Mouse (Mus musculus) Muller cell, postnatal 12 days (primary cell): ENCODE results near the gene Dnajc9.
A peak's percentile ranks its signal among the peaks of the same experiment; 100 is the strongest.

ENCODE experiments used
- DNase-seq: peaks from one replicate; pipeline ENCODE4 v3.0.0-alpha.2; 2015; ENCODE audit errors: inconsistent ontology term

The Dnajc9 gene

DNA sequence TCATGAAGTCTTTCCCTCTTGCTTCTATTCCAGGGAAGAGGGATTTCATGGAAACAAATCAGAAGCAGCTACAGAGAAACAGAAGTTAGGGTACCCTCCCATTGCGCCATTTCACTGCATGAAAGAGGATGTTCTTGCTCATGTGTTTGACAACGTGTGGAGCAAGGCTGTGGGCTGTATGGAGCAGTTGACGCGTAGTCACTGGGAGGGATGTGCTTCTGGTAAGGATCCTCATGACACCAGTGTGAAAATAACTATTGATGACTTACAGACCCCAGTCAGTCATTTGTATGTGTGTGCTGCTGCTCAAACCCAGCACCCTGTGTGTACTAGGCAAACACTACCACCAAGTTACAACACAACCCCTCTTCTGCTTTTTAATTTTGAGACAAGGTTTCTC is 25.5 kb downstream of the Dnajc9 start:
- DNase-seq = no peak

DNA sequence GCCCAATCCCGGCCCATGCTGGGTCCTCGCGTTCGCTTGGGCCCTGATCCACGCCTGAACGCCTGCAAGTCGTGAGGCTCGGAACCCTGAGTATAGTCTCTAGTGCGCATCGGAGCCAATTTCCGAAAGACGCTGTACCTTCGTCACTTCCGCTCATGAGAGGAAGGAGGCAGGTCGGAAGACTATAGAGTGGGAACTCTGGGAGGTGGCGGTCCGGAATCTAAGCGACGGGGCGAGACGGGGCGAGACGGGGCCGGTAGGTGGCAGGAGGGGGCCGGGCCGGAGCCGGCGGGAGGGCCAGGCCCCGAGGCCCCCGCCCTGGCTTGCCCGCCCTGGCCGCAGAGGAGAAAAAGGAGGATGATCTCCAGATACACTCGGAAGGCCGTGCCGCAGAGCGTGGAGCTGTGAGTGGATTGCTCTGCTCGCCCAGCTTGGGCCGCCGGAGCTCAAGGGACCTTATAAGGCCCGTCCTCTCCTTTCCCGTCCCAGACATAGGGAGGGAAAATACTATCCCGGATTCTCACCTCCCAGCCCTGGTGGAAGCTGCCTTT is 40.6 kb downstream of the Dnajc9 start, which contains the start of the genes Ecd and Fam149b:
TSS of gene Ecd (minus strand) at position 131 of the 551 bp plus-strand sequence.
TSS of gene Fam149b (plus strand) at position 172 of the 551 bp plus-strand sequence.
- DNase-seq = peak; percentile 99

DNA sequence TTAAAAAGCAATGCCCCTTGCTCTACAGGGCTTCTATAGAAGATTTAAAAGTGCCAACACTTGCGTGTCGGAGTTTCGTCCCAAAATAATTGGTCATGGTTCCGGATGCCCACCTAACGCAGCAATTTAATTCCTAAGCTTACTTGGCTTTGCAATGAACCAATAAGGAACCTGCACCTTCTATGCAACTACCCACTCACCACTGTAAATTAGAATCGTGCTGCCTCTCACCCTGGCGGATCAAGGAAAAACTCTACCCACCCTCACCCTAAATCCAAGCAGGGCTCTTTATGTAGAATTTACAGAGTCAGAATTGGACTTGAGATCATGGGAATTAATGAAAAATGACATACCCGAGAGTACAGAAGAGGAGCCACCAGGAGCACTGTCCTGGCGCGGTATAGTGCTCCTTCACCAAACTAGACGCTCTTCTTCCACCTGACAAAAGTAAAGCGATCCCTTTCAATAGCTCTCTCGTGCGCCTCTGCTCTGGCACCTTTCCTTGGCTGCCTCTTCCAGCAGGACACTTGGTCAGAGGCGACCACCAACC is 41.2 kb downstream of the Dnajc9 start:
- DNase-seq = no peak

DNA sequence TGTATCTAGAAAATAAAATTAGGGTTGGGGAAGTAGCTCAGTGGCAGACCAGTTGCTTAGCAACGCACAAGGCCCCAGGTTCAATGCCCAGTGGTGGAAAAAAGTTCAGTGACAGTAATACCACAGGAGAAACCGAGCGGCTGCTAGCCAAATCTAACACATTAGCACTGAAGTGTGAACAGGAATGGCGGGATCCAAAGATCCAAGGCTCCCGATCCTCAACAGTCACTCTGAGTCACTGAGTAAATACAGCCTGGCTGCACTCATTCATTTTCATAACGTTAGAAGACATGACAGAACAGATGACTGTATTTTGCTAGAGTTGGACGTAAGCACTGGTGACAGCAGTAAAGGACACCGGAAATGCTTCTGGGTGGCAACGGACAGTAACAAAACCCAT is 42.8 kb downstream of the Dnajc9 start:
- peak; percentile 63 for DNase-seq

DNA sequence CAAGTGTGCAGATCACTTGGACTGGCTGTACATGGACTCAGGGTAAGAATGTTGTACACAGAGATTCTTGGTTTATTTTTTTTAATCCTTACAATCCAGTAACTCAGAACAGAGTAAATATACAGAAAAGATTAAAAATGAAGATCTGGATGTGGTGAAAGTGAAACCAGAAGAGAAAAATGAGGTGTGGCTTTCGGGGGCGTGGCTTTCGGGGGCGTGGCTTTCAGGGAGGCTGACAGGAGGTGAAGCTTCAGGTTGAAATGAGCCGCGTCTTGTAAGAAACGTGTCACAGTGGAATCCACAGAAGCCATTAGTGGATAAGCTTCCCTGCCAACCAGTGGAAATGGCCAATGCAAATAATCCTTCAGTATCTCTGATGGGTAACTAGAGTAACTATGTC is 47.8 kb downstream of the Dnajc9 start:
- no peak for DNase-seq

DNA sequence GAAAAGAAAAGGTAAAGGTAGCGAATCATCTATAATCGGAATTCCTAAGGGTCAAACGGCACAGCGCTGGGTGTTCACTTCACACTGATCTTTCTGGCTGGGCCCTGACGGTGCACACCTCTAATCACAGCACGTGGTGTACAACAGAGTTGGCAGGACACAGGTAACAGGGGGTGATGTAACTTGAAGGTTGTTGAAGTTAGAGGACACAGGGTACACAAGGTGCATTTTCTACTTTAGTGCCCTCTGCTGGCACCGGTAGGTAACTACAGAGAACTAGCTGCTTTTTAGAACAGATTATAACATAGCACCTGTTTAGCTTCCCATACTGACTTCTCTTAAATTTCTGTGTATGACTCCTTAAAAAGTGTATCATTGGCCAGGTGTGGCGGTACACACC is 48.6 kb downstream of the Dnajc9 start:
- no peak for DNase-seq

DNA sequence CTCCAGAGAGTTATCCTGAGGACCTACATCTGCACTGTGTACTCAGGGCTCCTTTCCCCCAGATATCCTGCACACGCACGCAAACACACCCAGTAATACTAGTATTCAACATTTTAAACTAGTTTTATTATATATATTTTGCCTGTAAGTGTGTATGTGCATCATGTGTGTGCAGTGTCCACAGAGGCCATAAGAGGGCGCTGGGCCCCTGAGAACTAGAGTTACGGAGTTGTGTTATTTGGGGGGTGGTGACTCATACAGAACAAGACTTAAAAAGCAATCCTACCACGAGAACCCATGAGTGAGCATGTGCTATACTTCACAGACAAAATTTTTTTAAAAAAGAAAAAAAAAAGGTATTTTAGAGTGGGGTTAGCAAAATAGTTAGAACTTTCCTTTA is 49.3 kb downstream of the Dnajc9 start:
- no peak for DNase-seq
